Mouse (Mus musculus): ENCODE measurements at regions not wholly inside any gene's neighbourhood (a gene's known extent, or its start where the extent isn't known, plus 50 kb on each side); places are given as distances from the start of the nearest gene placed in this dataset.

DNA sequence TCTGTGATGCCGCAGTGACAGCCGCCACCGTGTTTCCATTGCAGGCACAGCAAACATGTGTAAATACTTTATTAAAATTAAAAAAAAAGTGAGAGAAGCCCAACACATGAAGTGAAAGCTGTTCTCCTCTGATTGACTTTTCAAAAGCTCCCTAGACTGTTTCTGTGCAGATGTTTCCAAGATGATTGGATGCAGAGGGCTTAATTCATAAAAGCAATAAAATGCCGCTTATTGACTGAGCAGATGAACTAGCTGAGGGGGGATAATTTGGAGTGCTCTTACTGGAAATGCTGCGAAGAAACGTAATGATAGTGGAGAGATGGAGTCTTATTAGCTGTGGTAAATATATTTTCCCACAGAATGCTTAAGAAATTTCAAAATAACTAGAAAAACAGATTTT lies 170.4 kb downstream of the Rnf144a start:
- DNase-seq = no peak

DNA sequence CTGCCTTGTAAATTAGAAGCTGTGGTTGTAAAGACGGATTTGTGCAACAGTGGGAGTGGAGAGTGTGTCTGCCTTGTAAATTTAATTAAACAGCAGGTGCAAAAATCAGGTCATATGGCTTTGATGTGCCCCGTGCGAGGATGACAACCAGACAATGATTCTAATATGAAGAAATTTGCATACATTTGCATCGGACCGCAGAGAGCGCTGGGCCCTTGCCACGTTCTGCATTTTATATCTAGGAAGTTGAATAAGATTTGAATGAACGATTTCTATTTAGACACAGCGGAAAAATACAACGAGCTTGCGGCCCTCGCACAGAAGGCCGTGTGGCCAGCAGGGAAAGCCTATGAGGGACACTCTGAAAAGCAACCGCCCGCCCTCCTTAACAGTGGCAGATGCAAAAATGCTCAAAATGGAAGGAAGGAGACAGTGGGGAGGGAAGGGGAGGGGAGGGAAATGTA lies 187.5 kb downstream of the Rnf144a start:
- DNase-seq = no peak

DNA sequence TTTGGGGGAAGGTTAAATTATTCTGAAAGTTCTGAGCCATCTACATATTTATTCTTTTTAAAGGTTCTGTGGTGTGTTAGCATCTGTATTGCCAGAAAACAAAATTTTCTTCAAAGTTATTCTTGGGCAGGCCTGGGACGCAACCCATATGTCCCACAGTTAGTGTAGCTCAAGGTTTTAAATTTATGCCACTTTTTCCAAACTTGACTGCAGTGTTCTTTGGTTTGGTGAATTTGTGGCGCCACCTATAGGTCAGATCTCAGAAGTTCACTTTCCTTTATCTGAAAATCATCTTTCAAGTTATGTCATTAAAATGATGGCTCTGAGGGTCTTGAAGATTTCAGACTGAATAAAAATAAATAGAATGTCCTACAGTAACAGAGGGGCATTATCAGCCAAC lies 188.7 kb downstream of the Rnf144a start:
- no peak for DNase-seq

DNA sequence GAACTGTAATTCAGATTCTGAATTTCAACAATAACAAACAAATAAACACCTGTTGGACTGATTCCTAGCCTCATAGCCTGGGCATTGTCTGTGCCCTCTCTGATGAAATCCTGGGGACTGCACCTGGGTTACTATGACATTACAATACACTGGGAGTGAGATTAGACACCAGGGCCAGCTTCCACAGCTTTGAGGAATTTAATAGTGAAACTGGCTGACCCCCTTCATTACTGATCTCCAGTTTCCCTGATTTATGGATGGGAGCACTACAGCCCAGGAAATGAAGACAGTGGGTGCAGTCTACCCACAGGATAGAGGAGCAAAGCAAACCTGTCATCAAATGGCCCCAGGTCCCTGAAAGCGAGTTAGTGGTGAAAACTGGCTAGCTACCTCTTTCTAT lies 202.6 kb downstream of the Rnf144a start:
- DNase-seq = no peak

DNA sequence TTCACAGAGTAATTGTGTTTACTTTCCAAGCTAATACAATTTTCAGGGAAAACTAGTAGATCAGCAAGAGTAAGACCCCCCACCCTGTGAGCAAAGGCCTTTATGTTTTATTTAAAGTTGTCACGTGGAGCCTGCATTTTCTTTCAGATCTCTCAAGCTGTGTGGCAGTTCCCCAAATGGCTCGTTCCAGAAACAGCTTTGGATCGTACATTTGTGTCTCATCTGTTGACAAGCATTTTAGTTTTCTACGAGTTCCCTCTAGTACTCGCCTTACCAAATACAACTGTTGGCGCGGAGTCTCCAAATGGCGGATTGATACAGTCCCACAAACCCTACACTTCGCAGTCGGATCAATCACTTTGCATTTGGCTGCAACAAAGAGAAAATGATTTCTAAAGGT lies 203.6 kb downstream of the Rnf144a start:
- DNase-seq = no peak

DNA sequence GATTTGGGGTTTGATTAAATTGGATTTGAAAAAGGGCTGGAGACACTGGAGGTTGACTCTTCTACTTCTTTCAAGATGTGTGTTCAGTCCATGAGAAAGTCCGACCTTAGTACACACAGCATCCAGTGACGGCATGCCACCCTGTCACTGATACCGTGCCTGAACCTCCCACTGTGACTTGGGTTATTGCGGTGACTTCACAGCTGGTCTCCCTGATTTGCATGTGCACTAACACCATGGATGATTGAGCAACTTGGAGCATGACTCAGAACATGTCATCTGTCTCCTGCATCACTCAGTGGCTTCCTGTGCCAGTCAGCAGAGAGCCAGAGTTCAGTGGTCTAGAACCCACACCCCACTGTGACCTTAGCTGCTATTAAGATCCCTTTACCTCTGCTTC lies 208.3 kb downstream of the Rnf144a start:
- DNase-seq = no peak

DNA sequence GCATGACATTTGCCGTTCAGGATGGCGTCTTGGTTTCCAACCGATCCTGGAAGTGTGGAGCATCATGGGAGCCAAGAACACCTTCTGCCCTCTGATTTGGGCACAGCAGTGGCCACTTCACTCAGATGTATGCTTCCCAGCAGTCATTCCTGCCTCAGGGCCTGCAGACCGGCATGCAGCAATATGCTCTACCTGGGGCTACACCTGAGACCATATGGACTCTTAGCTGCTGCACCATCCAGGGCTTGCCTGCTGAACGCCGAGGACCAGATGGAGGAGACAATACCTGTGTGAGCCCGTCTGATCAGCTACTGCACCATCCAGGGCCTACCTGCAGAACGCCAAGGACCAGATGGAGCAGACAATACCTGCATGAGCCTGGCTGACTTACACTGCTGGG lies 209.0 kb downstream of the Rnf144a start:
- no peak for DNase-seq

DNA sequence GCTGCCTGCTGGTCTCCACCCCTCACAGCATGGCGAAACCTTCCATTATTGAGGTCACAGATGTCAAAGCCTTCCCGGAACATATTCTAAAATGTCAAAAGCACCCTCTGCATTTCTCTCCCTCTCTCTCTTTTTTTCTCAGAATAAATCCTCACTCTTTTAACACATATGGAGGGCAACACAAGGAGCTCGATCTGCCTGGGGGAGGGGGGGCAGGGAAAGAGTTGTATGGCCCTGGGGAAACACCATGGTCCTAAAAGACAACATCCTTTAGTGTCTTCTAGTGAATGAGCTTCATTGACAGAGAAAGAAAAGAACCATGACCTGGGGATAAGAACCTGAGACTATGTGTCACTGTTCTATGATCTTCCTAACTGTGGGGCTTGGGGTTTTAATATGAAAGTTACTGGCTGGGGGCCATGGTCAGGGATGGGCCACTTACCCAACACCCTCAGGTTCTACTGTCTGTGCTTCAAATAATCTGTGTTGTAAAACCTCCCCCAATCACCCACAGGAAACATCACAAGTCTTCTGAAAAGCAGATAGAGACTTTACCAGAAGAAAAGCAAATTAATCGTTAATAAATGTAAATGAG lies 223.0 kb downstream of the Rnf144a start:
- no peak for DNase-seq

DNA sequence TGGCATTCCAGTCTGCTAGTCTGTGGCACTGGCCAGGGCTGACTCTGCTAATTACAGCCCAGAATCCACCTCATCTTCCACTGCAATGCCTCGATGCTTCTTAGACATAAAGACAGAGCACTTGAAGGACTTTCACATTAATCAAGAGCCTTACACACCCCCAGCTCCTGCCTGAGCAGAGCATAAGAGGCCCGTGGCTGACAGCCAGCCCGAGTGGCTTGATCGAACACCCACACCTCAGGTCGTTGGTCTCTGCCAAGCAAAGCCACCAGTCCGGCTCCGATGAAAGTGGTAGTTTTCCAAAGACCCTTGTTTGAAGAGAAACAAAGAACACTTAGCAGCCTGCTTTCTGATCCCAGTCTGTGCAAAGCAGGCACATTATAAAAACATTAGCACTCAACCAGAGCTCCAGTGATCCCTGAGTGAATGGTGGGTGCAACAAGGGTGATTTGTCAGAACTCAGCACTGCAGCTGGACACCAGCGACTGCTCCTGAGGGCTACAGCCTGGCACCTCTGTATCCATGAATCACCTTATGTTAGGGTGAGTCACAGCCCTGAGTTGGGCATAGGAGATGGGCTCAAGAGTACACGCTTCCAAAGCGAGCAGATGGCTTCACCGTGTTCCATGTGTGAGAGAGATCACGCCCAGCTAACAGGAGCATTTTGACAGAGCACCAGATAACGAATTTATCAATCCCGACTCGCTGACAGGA lies 223.6 kb downstream of the Rnf144a start:
- no peak for DNase-seq

DNA sequence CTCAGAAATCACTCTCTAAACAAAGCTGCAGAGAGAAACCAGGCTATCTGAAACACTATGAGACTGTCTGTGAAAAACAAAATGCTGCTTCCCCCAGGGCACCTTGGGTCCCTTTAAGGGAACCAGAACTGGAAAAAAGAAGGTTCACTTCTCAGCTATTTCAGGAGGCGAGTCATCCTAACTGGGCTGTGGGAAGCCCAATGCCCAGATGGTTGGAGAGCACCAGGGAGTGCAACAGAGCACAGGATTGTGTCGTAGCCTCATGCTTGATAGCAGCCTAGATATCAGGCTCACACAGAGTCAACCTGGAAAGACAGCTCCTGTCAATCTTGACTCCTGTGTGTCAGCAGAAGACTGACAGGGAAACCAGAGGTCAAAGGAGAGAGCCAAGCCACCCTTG lies 226.1 kb downstream of the Rnf144a start:
- no peak for DNase-seq

DNA sequence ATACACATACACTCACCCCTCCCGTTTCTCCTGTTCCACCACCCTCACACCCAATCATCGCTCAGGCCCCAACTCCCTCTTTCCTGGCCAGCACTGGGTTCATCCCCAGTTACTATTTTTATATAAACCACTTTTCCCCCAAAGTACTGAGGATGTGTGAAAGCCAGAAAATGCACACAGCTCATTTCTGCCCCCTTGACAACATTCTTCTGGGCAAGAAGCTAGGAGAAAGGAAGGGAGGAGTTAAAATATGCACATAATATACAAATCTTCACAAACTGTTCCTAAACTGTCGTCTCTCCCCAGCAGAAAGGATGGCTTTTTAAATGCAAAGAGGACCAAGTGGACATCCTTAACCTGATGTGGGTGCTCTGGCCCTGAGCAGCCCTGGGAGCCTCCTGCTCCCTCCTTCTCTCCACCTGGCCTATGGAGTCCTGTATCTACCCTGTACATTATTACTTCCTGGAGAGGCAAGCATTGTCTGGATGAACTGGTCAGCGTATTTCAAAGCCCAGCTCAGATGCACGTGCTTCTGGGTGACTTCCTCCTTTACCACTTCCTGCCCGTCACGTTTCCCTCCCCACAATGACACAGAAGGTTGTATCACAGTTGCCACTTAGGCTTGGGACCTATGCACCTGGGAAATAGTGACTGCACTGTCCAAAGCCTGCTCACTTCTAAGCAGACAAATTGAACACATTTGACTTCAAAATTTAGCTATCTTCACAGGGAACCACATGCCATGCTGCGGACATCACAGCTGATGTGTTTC lies 227.8 kb downstream of the Rnf144a start:
- no peak for DNase-seq

DNA sequence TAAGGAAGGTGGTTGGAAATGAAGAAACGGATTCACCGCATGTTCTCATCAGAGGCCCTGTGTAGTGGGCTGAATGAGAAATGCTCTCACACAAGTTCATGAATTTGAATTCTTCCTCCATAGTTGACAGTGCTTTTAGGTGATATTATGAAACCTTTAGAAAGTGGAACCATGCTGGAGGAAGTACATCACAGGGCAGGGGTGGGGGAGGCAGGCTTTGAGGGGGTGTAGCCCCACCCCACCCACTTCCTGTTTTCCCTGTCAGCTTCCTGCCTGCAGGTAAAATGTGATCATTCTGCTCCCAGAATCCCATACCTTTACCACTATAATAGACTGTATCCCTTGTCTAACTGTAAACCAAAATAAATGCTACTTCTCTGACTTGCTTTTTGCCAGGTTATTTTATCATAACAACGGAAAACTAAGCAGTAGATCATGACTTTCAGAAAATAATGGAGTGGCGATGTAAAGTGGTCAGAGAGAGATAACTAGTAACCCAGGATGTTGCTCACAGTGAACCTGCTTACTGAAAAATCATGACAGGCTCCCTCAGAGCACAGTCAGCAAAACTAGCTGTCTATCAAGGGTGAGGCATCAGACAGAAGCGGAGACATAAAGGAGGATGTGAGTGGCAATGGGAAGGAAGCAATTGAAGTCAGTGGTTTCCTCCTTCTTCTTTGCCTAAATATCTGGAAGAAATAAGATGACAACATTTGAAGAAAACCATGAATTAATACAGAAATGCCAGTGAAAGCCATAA lies 230.2 kb downstream of the Rnf144a start:
- DNase-seq = no peak

DNA sequence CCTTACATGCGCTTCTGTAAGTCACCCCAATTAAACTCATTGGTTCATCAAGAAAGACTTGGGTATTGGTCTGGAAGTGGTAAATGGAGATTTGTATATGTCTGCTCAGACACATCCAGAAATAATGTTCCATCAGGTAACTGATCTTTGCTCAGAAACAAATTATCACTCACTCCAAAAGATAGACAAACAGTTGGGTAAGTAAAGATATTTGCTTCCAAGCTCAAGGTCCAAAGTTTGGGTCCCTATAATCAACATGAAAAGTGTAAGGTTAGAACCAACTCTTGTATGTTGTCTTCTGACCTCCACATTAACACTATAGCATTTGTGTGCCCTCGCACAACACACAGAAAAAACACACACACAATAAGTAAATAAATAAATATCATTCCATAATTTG lies 232.0 kb downstream of the Rnf144a start:
- DNase-seq = no peak

DNA sequence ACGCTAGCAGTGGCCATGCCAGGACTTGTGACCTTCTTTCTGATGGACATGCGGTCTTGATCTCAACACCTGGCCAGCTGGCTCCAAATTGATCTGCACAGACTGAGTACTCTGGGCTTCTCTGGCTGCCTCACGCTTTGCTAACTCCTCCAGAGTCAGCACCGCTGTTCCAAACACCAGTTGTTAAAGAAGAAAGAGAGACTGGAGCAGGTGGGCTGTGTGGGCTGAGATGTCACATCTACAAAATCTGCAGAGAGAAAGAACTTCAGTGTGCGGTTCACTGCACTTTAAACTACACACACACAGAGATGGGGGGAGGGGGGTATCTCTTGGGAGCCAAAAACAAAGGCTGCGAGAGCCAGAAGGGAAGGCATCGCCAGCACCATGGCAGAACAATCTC lies 234.2 kb downstream of the Rnf144a start:
- no peak for DNase-seq

DNA sequence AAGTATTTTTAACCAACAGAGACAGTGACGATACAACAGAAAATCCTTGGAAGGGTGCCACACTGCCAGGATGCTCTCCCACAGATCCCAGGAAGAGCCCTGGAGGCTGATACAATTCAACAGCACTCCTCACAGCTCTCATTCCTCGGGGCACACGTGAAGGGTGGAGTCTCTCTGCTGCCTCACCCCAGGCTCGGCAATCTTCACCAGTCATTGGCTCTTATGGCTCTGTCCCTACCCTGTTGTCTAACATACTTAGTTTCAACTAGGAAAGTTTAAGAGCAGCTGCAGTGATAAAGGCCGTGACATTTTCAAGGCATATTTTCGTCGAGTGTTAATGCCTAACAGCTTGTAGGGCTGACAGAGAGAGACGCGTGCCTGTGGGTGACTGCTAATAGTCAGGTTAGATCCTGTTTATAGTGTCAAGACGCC lies 238.8 kb downstream of the Rnf144a start:
- DNase-seq = no peak

DNA sequence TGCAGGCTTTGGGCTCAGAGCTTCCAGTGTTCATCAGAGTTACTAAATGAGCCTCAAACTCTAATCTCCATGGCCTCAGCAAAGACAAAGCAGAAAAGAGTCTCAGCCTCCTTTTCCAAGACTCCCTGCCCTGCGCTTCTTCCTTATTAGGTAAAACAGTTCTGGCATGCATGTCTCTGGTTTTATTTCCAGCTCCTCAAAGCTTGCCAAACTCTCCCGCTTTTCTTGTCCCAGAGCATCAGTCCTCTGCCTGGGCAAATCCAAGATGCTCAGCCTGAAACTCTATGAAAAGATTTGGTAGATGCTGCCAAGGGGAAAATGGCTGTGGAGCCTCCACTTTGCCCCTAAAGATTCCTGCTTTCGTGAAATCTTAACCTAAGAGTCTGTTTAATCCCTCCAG lies 251.6 kb downstream of the Rnf144a start:
- DNase-seq = no peak

DNA sequence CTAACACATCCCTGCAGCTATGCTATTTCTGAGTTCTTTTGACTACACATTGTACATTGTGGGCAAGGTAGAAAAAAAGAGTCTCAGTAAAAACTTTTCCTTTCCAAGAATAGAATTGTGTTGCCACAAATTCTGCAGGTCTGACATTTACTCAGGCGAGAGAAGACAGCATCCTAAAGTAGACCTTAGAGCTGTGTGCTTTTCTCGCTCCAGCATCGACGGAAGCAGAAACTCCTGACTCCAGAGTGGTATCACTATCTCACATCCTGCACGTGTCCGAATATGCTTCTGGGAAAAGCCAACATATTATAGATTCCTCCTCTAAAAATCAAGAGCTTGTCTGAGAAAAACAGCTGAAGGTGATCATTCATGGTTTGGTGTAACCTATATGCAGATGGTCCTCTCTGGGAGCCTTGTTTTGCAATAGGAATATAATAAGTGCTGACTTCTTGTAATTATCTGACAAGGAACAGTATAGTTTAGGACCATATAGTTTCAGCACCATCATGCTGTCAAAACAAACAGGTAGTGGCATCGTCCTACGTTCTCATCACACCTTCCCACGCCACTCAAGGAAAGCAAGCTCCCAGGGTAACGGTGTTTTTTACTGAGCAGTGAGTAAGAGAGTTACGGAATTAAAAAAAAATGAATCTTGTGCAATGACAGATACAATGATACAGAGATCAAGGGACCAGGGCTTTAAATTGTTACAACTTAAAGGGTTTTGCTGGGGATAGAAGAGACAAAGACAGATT lies 254.0 kb downstream of the Rnf144a start:
- DNase-seq = no peak

DNA sequence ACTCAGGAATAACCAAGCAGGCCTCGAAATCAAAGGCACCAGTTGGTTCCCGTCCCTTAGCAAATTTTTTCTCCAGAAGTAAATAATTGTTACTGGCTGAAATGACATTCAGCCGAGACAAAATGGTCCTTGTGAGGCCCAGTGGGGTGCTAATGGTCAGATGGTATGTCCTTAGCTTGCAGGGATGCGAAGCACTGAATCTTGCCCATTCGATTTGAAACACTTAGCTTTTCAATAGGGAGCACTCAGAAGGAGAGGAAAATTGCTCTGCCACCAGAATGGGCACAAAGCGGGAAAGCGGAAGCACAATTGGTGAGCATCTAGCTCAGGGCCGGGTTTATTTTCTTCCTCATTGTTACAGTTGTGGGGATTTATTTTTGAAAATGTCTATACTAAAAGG lies 262.1 kb downstream of the Rnf144a start:
- DNase-seq = no peak

DNA sequence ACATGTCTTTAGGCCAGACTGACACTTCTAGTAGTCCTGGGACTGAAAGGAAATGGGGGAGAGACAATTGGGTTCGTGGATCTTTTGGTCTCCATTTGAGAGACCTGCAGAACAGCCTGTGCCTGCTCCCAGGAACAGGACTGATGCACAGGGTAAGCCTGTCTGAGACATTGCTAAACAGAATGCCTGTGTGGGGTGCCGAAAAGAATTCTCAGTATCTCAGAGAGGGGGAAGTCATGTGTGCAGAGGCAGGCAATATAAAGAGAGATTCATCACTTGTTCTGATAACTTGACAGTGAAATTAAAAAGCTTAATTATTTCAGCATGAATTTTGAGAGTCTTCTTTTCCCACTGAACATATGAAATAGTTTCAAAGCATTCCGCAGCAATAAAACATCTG lies 268.7 kb downstream of the Rnf144a start:
- DNase-seq = no peak

DNA sequence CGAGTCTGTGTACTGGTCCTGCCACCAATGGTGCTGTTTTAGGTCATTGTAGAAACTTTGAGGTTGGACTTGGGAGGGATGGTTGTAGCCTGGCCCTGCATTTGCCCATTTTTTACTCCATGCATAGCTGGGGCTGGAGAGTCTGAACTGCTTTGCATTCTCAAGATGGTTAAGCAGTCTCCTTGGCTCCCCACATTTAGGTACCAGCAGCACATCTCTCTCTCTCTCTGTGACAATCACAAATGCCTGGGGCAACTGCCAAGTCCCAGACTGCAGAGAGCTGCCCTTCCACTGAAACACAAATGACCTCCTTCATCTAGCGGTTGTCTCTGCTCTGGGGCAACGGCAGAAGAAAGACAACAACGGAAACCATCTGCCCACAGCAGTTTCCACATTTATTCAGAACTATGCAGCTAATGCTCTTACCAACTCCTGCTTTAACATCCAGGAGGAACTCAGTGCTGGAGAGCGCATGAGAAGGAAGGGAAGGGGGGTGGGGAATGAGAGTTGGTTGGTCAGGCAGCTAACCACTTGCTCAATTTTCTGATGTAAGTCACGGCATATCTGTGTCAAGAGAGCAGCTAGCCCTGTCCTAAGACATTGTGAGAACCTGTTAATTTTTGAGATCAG lies 269.9 kb downstream of the Rnf144a start:
- no peak for DNase-seq

DNA sequence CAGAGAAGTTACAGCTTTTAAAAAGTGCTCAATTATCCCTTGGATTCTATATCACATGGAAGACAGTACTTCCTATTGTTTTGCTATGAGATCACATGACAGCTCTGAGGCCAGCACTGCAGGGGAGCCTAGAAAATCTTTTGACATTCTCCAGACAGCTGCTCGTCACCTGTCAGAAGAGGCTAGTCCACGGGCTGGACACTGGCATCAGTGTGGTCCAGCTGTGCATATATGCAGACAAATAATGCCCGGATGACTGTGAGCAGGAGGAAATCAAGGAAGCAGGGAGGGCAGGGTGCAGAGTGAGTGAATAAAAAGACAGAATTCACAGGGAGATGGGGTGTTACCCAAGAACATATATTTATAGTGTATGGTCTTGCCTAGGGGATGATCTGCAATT lies 270.4 kb downstream of the Rnf144a start:
- DNase-seq = no peak

DNA sequence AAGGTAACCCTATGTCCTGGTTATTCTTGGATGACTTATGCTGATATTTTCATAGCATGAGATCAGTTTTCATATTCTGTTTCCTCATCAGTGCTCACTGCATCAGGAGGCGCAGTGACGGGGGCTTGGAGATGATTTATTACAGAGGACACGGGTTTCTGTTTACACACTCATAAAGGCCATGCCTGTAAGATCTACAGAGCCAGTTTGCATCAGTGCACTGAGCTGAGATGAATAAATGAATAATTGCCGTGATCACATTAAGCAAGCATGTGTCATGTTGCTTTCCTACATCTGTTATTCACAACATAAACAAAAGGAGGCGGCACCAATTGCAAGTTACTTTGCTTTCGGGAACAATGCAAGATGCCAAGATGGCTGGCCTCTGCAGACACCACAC lies 271.6 kb downstream of the Rnf144a start:
- no peak for DNase-seq

Measured in gastrocnemius, postnatal 10 days (tissue).